Mouse (Mus musculus): ENCODE results near the gene Arid5a.

The Arid5a gene

GRCm38 (mm10) chr1:36307495-36308280 lies at the start of gene Arid5a:
Gene Arid5a, plus strand, starts transcription at chr1:36307733.
- CTCF ChIA-PET, result interaction anchor here (0.5 to 4.0 kb wide), 10 partner anchors 11 to 438 kb away, joined by 3 to 17 read pairs (median 4); partner anchors contain the start of gene Ankrd39 (in 1 of the 4)
- POLR2A ChIA-PET, result interaction anchor here in 3 of 4 experiments (0.5 to 5.1 kb wide), 105 partner anchors 8 to 1610 kb away, joined by 3 to 45 read pairs (median 4); partner anchors contain the start of genes Kansl3 (in 2 of the 3), Uggt1 (in 2 of the 3), Ankrd39 (in 1 of the 3) and Fam168b (in 1 of the 3)

- CTCF ChIA-PET, result no interaction called here
- POLR2A ChIA-PET, result no interaction called here
Measured at GRCm38 (mm10) chr1:36258631-36259030, 48.9 kb upstream of the Arid5a start.

- ChIA-PET POLR2A (no interaction called here), CTCF (interaction anchor here in 1 of 4 experiments (0.5 kb wide), 1 partner anchor 125 kb away, joined by 3 read pairs; no protein-coding TSS in a partner anchor)
Measured at GRCm38 (mm10) chr1:36259281-36259680, 48.3 kb upstream of the Arid5a start.

DNA sequence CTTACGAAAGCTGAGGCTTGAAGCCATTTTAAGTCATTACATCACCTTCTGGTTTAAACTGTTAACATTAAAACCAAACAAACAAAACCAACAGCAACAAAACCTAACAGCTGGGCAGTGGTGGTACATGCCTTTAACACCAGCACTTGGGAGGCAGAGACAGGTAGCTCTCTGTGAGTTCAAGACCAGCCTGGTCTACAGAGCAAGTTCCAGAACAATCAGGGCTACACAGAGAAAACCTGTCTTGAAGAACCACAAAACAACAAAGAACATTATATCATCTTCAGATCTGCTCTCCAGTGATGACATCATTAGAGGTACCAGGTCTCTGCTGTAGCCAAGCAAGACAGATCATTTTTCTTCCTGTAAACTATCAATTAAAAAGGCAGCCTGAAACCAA lies 47.1 kb upstream of the Arid5a start:
- ChIA-PET POLR2A (no interaction called here), CTCF (interaction anchor here in 2 of 4 experiments (0.6 to 1.1 kb wide), 3 partner anchors 9 to 17 kb away, joined by 3 to 7 read pairs (median 4); no protein-coding TSS in a partner anchor)

- POLR2A ChIA-PET, result no interaction called here
- CTCF ChIA-PET, result interaction anchor here in 1 of 4 experiments (1.1 kb wide), 1 partner anchor 10 kb away, joined by 3 read pairs; no protein-coding TSS in a partner anchor
Measured at GRCm38 (mm10) chr1:36261708-36262504, 45.6 kb upstream of the Arid5a start.

GRCm38 (mm10) chr1:36263833-36264488 lies 43.6 kb upstream of the Arid5a start:
- CTCF ChIA-PET, result interaction anchor here in 3 of 4 experiments (0.6 to 0.9 kb wide), 4 partner anchors 11 to 450 kb away, joined by 3 read pairs; no protein-coding TSS in a partner anchor
- POLR2A ChIA-PET, result interaction anchor here in 3 of 4 experiments (0.6 to 1.8 kb wide), 6 partner anchors 10 to 1379 kb away, joined by 3 to 6 read pairs (median 3); partner anchors contain the start of genes Arid5a (in 2 of the 3) and Uggt1 (in 1 of the 3)

DNA sequence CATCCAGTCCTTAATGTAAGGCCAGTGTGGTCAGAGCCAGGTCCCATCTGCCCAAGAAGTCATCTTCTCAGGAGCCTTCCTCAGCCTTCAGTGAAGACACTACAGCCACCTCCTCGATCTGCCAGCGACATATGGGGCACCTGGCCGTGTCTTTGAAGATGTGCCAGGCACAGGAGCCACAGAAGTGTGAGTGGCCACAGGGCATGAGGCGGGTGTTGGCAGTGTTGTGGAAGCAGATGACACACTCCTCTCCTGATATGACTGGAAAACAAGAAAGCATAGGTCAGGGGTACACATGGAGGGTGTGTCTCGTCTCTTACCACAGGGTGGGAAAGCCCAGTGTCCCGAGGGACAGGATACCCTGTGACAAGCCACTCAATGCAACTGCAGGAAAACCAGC lies 41.2 kb upstream of the Arid5a start:
- CTCF ChIA-PET, result interaction anchor here in 2 of 4 experiments (0.6 to 1.6 kb wide), 3 partner anchors 8 to 22 kb away, joined by 3 to 4 read pairs (median 3); partner anchors contain the start of gene Uggt1 (in 1 of the 2)
- POLR2A ChIA-PET, result interaction anchor here in 1 of 4 experiments (1.7 kb wide), 1 partner anchor 52 kb away, joined by 3 read pairs; no protein-coding TSS in a partner anchor

DNA sequence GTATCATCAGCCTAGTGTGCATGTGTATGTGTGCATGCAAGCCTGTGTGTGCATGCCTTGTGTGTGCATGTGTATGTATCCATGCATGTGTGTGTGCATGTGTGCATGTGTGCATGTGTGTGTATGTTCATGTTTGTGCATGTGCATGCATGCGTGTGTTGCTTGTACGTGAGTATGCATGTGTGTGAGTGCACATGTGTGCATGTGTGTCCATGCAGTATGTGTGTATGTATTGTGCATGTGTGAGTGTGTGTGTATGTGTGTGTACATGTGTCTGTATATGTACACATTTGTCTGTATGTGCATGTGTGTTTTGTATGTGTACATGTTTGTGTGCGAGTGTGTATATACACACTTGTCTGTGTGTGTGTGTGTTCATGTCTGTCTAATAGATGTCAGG lies 39.9 kb upstream of the Arid5a start:
- ChIA-PET CTCF (interaction anchor here in 2 of 4 experiments (0.7 to 1.1 kb wide), 2 partner anchors 54 to 233 kb away, joined by 3 to 4 read pairs; no protein-coding TSS in a partner anchor), POLR2A (no interaction called here)

GRCm38 (mm10) chr1:36269121-36269795 lies 38.3 kb upstream of the Arid5a start:
- POLR2A ChIA-PET, result interaction anchor here in 2 of 4 experiments (0.5 to 1.0 kb wide), 2 partner anchors 92 to 215 kb away, joined by 3 to 4 read pairs; no protein-coding TSS in a partner anchor

GRCm38 (mm10) chr1:36270666-36271065 lies 36.9 kb upstream of the Arid5a start:
- CTCF ChIA-PET, result interaction anchor here in 2 of 4 experiments (0.6 to 1.1 kb wide), 2 partner anchors 19 to 753 kb away, joined by 4 to 8 read pairs; no protein-coding TSS in a partner anchor
- POLR2A ChIA-PET, result interaction anchor here in 2 of 4 experiments (1.0 to 1.3 kb wide), 4 partner anchors 36 to 138 kb away, joined by 3 to 4 read pairs (median 3); no protein-coding TSS in a partner anchor

More at GRCm38 (mm10) chr1:36269121-36269795, 38.3 kb upstream of the Arid5a start:
- CTCF ChIA-PET, result interaction anchor here in 1 of 4 experiments (0.6 kb wide), 1 partner anchor 13 kb away, joined by 3 read pairs; no protein-coding TSS in a partner anchor

DNA sequence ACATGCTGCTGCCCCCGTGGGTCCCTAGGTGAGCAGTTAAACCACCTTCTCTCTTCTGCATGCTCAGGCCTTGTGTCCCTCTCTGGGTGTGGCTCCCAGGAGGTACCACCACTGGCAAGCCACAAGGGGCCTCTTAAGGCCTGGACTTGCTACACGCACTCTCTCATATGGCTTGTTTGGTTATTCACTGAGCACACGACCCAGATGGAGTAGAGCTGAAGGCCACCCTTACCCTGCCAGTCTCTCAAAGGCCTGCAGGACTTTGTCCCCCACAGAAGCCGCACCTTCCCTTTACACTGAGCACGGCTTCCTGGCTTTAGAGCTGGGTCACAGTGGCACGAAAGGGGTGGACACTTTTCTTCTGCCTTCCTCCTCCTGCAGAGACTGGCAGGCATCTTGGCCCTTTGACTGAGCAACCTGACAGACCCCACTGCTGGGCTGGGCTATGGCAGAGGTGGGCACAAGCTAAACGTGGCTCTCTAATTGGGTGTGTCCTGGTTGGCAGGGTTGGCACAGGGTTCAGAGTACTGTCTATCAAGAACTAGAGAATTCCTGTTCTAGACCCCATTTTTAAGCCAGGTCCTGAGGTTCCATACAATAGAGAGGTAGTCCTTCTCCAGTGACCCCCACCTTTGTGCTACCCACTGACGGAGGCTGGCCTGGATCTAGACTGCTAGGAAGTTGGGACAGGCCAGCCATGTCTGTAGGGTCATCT lies 35.9 kb upstream of the Arid5a start:
- CTCF ChIA-PET, result interaction anchor here in 1 of 4 experiments (0.6 kb wide), 1 partner anchor 58 kb away, joined by 4 read pairs; no protein-coding TSS in a partner anchor
- POLR2A ChIA-PET, result interaction anchor here in 1 of 4 experiments (1.4 kb wide), 1 partner anchor 36 kb away, joined by 6 read pairs; the partner anchor contains the start of gene Arid5a

DNA sequence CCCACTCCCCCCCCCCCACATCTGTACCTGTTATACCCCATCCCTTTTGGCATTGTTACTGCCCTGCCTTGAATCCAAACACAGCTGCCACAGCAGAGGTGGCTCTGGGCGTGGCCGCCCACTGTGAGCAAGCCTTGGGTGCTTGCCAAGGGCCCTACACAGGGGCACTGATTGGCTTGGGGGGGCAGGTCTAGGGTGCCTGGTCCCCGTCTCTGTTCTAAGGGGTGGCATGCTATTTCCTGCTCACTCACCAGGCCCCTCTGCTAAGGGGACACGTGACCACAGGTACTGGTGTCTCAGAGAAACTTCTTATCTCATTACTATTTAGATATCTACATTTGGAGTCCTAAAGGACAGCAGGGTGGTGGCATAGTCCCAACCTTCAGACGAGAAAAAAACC lies 35.0 kb upstream of the Arid5a start:
- ChIA-PET POLR2A (interaction anchor here in 2 of 4 experiments (1.0 to 1.6 kb wide), 3 partner anchors 21 to 35 kb away, joined by 3 to 6 read pairs (median 3); partner anchors contain the start of gene Arid5a (in 1 of the 2)), CTCF (interaction anchor here in 1 of 4 experiments (1.4 kb wide), 1 partner anchor 49 kb away, joined by 5 read pairs; no protein-coding TSS in a partner anchor)

DNA sequence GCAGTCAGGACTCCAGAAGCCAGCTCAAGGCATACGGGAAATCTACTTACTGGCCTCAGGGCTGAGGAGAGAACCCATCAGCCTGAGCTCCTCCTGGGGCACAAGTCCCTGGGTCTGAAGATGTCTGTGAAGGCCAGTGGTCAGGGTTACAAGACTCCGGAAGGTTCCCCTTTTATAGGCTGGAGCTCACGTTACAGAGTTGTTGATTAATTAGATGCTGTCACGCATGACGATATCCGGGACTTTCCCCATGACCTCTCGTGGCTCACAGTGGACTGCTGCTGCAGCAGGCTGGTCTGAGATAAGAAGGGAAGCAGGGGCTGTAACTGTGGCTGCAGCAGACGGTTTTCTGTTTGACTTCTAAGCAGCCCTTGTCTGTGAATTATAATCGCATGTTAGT lies 34.2 kb upstream of the Arid5a start:
- CTCF ChIA-PET, result interaction anchor here in 1 of 4 experiments (1.4 kb wide), 1 partner anchor 48 kb away, joined by 5 read pairs; no protein-coding TSS in a partner anchor

DNA sequence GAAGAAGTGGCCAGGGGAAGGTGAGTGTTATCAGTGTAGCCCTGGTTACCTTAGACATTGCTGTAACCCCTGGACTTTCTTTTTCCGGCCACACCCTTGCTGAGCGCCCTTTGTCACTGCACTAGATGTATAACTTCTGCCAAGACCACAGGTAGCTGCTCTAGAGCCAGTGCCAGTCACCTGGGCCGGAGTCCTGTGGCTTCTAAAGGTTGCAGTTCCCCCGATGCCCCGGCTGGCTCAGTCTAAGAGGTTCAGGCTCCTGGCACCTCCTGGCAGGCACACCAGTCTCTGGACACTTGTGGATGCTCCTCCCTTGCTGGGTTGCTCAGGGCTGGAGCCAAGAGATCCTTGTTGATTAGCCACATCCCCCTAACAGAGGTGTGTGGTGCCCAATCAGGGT lies 33.1 kb upstream of the Arid5a start, which contains the start of gene Neurl3:
Neurl3 (minus strand) TSS at position 225 of the 400 bp plus-strand sequence.
- POLR2A ChIA-PET, result interaction anchor here in 1 of 4 experiments (1.4 kb wide), 1 partner anchor 10 kb away, joined by 4 read pairs; no protein-coding TSS in a partner anchor
- CTCF ChIA-PET, result interaction anchor here in 1 of 4 experiments (0.7 kb wide), 2 partner anchors 9 to 369 kb away, joined by 3 read pairs; no protein-coding TSS in a partner anchor

More for the DNA sequence above, 34.2 kb upstream of the Arid5a start:
- POLR2A ChIA-PET, result interaction anchor here (0.5 to 1.6 kb wide), 5 partner anchors 9 to 497 kb away, joined by 3 to 6 read pairs (median 3); partner anchors contain the start of gene Arid5a (in 1 of the 4)

DNA sequence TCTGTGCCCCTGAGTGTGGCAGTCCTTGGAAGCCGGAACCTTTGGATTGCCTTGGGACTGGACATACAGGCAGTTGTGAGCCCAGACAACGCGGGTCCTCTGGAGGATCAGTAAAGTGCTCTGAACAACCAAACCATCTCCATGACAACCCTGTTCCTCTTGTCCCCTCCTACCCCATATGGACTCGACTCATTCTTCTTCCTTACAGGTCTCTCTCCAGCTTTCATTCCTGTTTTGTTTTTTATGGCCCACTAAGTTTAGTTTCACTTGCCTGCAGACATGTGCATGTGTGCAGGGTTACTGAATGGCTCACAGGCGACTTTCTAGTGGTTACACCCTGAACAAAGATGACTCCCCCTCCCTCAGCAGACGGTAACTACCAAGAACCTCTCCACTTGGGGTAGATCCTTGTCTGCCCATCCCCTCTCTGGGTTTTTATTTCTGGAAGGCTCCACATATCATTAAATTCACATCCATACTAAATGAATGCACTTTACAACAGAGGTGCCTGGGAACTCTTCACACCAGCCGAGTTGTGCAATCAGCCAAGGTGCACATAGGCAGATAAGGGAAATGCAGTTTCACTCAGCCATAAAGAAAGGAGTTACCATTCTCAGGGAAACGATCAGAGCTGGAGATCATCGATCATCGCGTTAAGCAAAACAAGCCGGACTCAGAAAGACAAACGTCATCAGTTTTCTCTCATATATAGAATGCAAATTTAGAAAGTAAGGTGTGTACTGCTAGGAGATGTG lies 31.7 kb upstream of the Arid5a start:
- CTCF ChIA-PET, result interaction anchor here in 2 of 4 experiments (1.7 to 1.9 kb wide), 2 partner anchors 18 to 131 kb away, joined by 5 read pairs; no protein-coding TSS in a partner anchor
- POLR2A ChIA-PET, result interaction anchor here in 1 of 4 experiments (1.2 kb wide), 1 partner anchor 40 kb away, joined by 3 read pairs; no protein-coding TSS in a partner anchor

Data from embryonic stem cell, embryonic (primary cell).